Mouse (Mus musculus): ENCODE measurements around the gene Prickle1. TPM values are rescaled to one million over a fixed set of nuclear protein-coding genes. Genes with fewer than 3 reads are reported as not detected.

The Prickle1 gene
- 5.6 and 6.9 TPM in 2 replicates for polyA plus RNA-seq (2015; fragmentation: Nextera tagmentation; extraction: Ambion mirVana)

DNA sequence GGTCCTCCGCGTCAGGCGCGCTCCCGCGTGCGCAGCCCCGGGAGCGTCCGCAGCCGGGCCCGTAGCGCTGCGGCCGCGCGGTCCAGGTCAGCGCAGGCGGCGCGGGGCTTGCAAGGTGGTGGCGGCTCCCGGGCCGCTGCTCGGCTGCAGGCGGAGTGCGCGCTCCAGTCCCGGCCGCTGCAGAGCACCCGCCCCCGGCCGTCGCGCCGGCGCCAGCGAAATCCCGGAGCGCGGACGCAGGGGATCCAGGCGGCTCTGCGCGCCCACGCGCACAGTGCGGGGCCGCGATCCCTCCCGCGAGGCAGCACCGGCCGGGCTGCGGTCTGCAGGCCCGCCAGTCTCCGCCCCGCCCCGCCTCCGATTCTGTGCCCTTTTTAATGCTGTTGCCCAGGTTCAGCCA, at the start of gene Prickle1:
TSS of gene Prickle1 (minus strand) at position 146 of the 400 bp plus-strand sequence.
- Histone ChIP-seq H3K36me3 (ENCODE audit: poor library complexity, severe bottlenecking) (no peaks in the 10 kb centered on the region), H3K4me2 (peak within 1 kb of the TSS; percentile 98), H3K9me3 (replicated peaks) (no peaks in the 10 kb centered on the region), H3K27ac (peak within 1 kb of the TSS; percentile 57), H3K9ac (peak within 1 kb of the TSS; percentile 86), H3K27me3 (peaks cover 4% of the 10 kb centered on the region; the same call in 1 of the 2 replicates), H3K4me3 (peak within 1 kb of the TSS; percentile 76), H3K4me1 (peaks cover 21% of the 10 kb centered on the region; the same call in 1 of the 2 replicates)
- WGBS: under 1% methylated on average over 46 of the region's 60 CpGs
- ATAC-seq: peak; percentile 94

DNA sequence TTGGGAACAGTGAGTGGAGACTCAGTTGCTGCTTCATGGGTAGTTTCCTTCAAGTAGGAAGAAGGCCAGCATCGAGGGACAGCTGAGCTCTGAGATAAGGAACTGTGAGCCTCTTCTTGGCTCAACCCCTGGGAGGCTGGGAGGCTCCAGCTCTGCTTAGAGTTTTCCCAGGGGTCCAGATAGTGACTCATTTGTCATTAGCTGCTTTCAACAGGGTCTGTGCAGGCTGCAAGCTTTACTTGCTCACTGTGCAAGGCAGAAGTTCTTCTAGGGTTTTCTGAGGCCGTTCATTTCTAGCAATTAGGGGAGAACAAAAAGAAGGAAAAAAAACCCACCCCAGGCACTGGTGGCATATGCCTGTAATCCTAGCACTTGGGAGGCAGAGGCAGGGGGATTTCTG, 44.5 kb upstream of the Prickle1 start:
- Histone ChIP-seq H3K9me3 (replicated peaks) (peaks cover 12% of the 10 kb centered on the region; the same call in 1 of the 2 replicates), H3K4me3 (no peak overlapping the region), H3K27me3 (no peaks in the 10 kb centered on the region), H3K27ac (no peak overlapping the region), H3K9ac (no peak overlapping the region), H3K4me2 (no peak overlapping the region), H3K36me3 (ENCODE audit: poor library complexity, severe bottlenecking) (no peaks in the 10 kb centered on the region), H3K4me1 (0 out of 2 replicates have a peak, but pooled peaks cover 4% of the 10 kb centered on the region)
- no peak for ATAC-seq
- WGBS: 87% methylated on average over 2 of the region's 2 CpGs

DNA sequence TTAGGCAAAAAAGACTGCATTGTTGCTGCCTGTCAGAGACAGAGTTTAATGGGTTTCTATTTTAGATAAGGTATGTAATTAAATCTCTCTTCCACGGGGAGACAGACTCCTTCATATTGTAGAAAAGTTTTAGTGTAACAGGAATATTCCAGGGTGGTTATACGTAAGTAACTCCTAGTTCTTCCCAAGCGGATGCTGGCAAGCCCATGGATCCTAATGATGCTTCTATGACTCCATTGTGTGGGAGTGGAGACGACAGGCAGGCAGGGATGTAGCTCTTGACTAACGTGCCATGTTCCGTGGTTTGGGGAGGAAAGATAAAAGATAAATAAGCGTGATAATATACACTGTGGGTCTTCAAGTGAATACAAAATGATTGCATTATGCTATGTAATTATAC, 41.3 kb upstream of the Prickle1 start:
- ATAC-seq: no peak

DNA sequence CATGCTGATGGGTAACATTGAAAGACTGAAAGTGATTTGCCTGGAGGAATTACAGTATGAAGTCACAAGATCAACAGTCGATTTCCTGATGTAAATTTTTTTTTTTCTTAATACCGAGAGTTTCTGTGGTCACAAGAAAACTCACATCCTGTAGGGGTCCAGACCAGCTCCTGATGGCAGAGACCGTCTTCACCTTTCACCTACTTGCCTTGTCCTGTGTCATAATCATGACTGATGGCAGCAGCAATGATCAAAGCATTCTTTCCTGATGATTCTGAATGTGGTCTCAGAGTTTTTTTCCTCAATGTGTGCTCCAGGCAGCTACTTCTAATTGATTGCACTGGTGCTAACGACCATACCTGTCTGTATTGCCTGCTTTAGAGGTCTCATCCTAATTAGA, 39.9 kb upstream of the Prickle1 start:
- no peak overlapping the region for H3K4me2 ChIP-seq
- no peak overlapping the region for H3K27ac ChIP-seq
- H3K9me3 ChIP-seq (replicated peaks): peaks cover 12% of the 10 kb centered on the region; the same call in 1 of the 2 replicates
- H3K4me1 ChIP-seq: no peaks in the 10 kb centered on the region
- no peak for ATAC-seq
- H3K27me3 ChIP-seq: no peaks in the 10 kb centered on the region
- no peak overlapping the region for H3K9ac ChIP-seq
- WGBS: 51% methylated on average over 4 of the region's 4 CpGs
- no peak overlapping the region for H3K4me3 ChIP-seq
- H3K36me3 ChIP-seq (ENCODE audit: poor library complexity, severe bottlenecking): no peaks in the 10 kb centered on the region

More for the DNA sequence above, 41.3 kb upstream of the Prickle1 start:
- H3K9me3 ChIP-seq (replicated peaks): peaks cover 12% of the 10 kb centered on the region; the same call in 1 of the 2 replicates
- WGBS: 77% methylated on average over 7 of the region's 7 CpGs
- H3K27me3 ChIP-seq: no peaks in the 10 kb centered on the region
- H3K4me2 ChIP-seq: no peak overlapping the region
- no peaks in the 10 kb centered on the region for H3K36me3 ChIP-seq (ENCODE audit: poor library complexity, severe bottlenecking)
- no peak overlapping the region for H3K4me3 ChIP-seq
- no peak overlapping the region for H3K9ac ChIP-seq
- no peaks in the 10 kb centered on the region for H3K4me1 ChIP-seq
- no peak overlapping the region for H3K27ac ChIP-seq

DNA sequence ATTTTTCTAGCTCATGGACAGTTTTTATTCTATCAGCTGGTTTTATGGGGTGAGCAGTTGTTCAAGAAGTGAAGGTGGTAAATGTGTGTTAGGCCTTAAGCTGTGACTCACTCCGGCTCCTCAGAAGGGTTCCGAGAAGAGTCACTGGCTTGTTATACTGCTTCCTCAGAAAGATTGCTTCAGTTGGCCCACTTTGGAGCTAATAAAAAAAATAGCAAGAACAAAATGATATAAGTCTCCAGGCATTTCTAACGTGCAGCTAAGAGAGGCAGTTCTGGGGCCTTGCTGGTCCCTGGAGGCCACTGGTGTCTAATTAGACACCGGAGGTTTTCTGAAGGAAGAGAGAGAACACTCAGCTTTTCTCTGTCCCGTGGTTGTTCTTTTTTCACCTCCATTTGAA, 38.8 kb upstream of the Prickle1 start:
- H3K27ac ChIP-seq: no peak overlapping the region
- no peaks in the 10 kb centered on the region for H3K4me1 ChIP-seq
- no peak overlapping the region for H3K9ac ChIP-seq

DNA sequence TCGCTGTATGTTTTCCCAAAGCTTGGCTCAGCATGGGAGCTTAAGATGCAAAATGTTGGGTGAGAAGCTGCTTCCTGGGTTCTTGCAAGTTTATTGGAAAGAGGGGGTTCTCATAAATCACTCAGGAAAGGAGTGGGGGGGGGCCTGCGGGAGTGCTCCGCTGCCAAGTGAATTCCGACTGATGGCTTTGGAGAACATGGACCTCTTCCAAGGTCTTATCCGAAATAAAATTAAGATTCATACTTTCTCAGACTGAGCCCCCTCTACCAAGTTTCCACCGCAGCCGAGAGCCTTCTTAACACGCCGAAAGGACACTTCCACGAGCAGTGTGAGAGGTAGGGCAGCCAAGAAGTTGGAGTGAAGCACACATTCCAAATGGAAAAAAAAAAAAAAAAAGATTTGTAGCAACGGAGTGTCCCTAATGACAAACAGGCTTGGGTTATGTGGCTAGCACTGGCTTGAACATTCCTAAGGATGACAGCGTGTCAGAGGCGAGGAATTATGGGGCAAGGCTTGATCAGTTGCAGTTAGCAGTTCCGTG, 34.4 kb upstream of the Prickle1 start:
- WGBS: 91% methylated on average over 14 of the region's 14 CpGs
- H3K27me3 ChIP-seq: no peaks in the 10 kb centered on the region
- no peak overlapping the region for H3K27ac ChIP-seq
- no peak for ATAC-seq
- no peak overlapping the region for H3K4me3 ChIP-seq
- H3K9ac ChIP-seq: no peak overlapping the region
- no peaks in the 10 kb centered on the region for H3K36me3 ChIP-seq (ENCODE audit: poor library complexity, severe bottlenecking)
- H3K9me3 ChIP-seq (replicated peaks): no peaks in the 10 kb centered on the region
- H3K4me1 ChIP-seq: no peaks in the 10 kb centered on the region
- H3K4me2 ChIP-seq: no peak overlapping the region

More for the DNA sequence above, 38.8 kb upstream of the Prickle1 start:
- no peak for ATAC-seq
- Histone ChIP-seq H3K9me3 (replicated peaks) (peaks cover 10% of the 10 kb centered on the region; the same call in 1 of the 2 replicates), H3K36me3 (ENCODE audit: poor library complexity, severe bottlenecking) (no peaks in the 10 kb centered on the region), H3K4me2 (no peak overlapping the region), H3K27me3 (no peaks in the 10 kb centered on the region), H3K4me3 (no peak overlapping the region)
- WGBS: 79% methylated on average over 5 of the region's 5 CpGs

DNA sequence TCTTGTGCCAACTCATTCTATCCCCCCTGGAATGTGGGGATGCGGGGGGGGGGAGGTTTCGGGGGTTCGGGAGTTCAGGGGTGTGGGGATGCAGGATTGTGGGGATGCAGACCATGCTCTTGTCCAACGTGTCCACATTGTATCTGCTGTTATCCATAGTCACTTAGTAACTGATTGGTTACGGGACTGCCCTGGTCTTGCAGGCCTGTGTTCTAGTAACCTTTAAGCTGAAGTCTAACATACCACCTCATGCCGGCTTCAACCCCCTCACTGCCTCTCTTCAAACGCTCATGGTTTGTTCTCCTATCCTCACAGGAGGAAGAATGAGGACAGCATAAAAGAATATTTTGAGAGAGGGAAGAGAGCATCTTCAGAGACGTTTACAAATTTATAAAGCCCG, 33.5 kb upstream of the Prickle1 start:
- no peaks in the 10 kb centered on the region for H3K36me3 ChIP-seq (ENCODE audit: poor library complexity, severe bottlenecking)
- no peak overlapping the region for H3K4me3 ChIP-seq
- no peaks in the 10 kb centered on the region for H3K9me3 ChIP-seq (replicated peaks)
- no peak overlapping the region for H3K9ac ChIP-seq
- no peak overlapping the region for H3K27ac ChIP-seq
- H3K4me2 ChIP-seq: no peak overlapping the region
- WGBS: 92% methylated on average over 9 of the region's 9 CpGs
- H3K27me3 ChIP-seq: no peaks in the 10 kb centered on the region
- H3K4me1 ChIP-seq: no peaks in the 10 kb centered on the region
- no peak for ATAC-seq

DNA sequence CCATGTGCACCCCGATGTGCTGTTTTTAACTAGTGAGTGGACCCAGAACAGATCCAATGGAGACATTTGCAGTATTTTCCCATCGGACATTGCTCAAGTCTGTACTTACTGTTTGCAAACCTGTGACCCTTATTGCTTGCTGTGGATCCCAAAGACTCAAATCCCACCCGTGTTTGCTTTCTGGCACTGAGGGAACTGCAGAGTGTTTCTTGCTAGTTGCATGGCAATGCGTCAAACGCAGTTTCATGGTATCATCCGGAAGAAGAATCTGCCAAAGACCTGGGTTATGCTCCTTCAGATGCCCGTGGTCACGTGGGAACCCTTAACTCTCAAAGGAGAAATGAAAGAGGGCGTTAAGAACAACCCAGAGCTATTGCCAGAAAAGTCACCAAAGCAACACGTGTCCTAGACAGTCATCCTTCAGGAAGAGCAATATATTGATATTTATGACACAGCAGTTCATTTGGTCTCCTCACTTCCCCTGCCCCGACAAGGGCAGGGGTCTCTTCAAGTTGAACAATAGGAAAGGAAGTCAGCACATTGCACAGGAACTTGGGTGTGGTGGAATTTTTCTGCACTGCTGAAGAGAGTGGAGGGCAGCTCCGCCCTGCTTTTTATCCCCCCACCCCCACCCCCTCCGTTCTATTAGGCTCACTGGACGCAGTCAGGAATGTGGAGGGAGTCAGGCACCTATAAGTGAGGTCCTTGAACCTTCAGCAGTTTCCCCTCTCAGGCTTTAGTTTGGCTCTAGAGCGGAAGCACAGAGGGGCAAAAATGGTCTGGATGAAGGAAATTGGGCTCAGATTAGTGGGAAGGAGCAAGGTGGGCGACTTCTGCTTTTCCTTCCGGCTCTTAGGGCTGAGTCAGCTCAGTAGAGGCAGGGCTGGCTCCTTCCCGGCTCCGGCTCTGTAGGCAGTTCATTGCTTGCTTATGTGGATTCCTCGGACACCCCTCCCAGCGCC, 32.4 kb upstream of the Prickle1 start:
- WGBS: 85% methylated on average over 21 of the region's 21 CpGs
- no peaks in the 10 kb centered on the region for H3K36me3 ChIP-seq (ENCODE audit: poor library complexity, severe bottlenecking)
- H3K27me3 ChIP-seq: no peaks in the 10 kb centered on the region
- H3K9me3 ChIP-seq (replicated peaks): no peaks in the 10 kb centered on the region
- H3K9ac ChIP-seq: no peak overlapping the region
- no peak overlapping the region for H3K4me3 ChIP-seq
- no peaks in the 10 kb centered on the region for H3K4me1 ChIP-seq
- no peak overlapping the region for H3K27ac ChIP-seq
- H3K4me2 ChIP-seq: no peak overlapping the region
- no peak for ATAC-seq

DNA sequence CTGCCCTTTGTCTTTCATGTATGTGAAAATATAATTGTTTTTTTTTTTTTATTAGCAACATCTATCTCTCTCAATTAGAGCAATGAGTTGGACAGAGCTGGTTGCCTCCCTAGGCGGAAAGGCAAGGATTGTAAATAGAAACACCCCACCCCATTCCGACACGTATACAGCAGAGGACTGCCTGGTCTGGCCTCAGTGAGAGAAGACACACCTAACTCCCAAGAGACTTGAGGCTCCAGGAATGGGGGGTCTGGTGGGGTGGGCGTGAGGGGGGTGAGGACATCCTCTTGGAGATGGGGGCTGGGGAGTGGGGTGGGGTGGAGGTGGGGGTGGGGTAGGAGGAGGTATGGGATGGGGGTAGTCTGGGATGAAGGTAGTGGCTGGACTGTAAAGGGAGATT, 23.9 kb upstream of the Prickle1 start:
- Histone ChIP-seq H3K4me1 (no peaks in the 10 kb centered on the region), H3K4me2 (no peak overlapping the region), H3K27me3 (no peaks in the 10 kb centered on the region), H3K9ac (no peak overlapping the region), H3K27ac (no peak overlapping the region), H3K4me3 (no peak overlapping the region), H3K36me3 (ENCODE audit: poor library complexity, severe bottlenecking) (no peaks in the 10 kb centered on the region), H3K9me3 (replicated peaks) (peaks cover 6% of the 10 kb centered on the region; the same call in 1 of the 2 replicates)
- 76% methylated on average over 4 of the region's 4 CpGs for WGBS
- ATAC-seq: no peak

DNA sequence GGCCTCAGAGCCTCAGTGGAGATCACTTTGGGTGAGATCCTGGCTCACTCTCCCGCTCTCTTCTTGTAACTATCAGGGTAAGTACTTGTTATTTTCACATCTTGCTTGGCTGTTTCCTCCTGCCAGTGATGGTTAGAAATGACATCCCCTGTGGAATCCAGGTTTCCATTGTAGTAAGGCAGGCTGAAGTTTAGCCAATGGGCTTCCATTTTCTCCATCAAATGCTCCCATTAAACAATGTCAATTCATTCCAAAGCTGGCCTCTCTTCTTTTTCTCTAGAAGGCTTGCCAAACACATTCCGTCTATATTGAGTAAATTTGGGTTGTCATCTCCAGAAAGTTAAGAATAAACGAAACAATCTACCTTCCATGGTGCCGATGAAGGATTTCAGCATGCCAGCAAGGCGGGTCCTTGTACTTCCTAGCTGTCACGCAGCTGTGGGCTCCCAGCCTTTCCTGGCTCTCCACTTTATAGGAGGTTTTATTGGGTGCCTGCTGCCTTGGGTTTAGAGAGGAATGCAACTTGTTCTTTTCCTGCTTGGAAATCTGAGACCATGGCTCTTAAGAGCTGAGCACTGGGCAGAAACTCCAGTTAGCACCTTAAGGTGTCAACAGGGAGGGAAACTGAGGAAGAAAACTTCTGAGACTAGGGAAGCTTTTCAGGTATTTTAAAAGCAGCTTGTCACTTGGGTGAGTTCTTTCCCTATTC, 22.9 kb upstream of the Prickle1 start:
- Histone ChIP-seq H3K4me2 (no peak overlapping the region), H3K4me3 (no peak overlapping the region), H3K27ac (no peak overlapping the region), H3K9me3 (replicated peaks) (peaks cover 6% of the 10 kb centered on the region; the same call in 1 of the 2 replicates), H3K27me3 (no peaks in the 10 kb centered on the region), H3K9ac (no peak overlapping the region), H3K36me3 (ENCODE audit: poor library complexity, severe bottlenecking) (no peaks in the 10 kb centered on the region), H3K4me1 (no peaks in the 10 kb centered on the region)
- WGBS: 83% methylated on average over 6 of the region's 6 CpGs
- no peak for ATAC-seq

DNA sequence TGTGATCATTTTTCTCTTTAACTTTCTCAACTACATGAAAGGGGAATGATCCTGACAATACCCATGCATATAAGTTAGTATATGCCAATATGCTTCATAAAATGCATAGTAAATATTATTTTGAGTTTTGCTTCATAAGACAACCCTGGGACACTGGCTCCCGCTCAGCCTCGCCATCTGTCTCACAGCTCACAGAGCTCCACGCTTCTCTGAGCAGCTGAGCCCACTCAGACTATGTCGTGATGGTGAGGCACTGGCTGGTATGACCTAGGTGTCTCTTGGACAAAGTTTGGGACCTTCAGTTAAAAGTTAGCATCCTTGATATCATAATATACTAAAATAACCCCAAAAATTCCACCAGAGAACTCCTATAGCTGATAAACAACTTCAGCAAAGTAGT, 20.6 kb upstream of the Prickle1 start:
- H3K27ac ChIP-seq: no peak overlapping the region
- no peak for ATAC-seq
- H3K9ac ChIP-seq: no peak overlapping the region
- H3K4me3 ChIP-seq: no peak overlapping the region
- H3K4me1 ChIP-seq: no peaks in the 10 kb centered on the region
- H3K9me3 ChIP-seq (replicated peaks): peaks cover 6% of the 10 kb centered on the region; the same call in 1 of the 2 replicates
- WGBS: 95% methylated on average over 4 of the region's 4 CpGs
- no peaks in the 10 kb centered on the region for H3K27me3 ChIP-seq
- H3K36me3 ChIP-seq (ENCODE audit: poor library complexity, severe bottlenecking): no peaks in the 10 kb centered on the region
- no peak overlapping the region for H3K4me2 ChIP-seq

DNA sequence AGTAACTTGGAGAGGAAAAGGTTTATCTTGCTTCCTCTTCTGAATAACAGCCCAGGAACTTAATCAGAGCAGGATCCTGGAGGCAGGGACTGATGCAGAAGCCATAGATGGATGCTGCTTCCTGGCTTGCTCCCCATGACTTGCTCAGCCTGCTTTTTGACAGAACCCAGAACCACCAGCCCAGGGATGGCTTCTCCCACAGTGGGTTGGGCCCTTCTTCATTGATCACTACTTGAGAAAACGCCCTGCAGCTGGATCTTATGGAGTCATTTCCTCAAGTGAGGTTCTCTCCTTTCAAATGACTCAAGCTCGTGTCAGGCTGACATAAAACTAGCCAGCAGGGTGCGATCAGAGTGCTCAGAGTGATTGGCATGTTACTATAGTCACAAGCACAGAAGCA, 19.3 kb upstream of the Prickle1 start:
- no peaks in the 10 kb centered on the region for H3K4me1 ChIP-seq
- no peak overlapping the region for H3K27ac ChIP-seq
- H3K9me3 ChIP-seq (replicated peaks): peaks cover 6% of the 10 kb centered on the region; the same call in 1 of the 2 replicates
- H3K4me3 ChIP-seq: no peak overlapping the region
- H3K36me3 ChIP-seq (ENCODE audit: poor library complexity, severe bottlenecking): no peaks in the 10 kb centered on the region
- ATAC-seq: no peak
- WGBS: 71% methylated on average over 3 of the region's 3 CpGs
- H3K27me3 ChIP-seq: no peaks in the 10 kb centered on the region
- H3K4me2 ChIP-seq: no peak overlapping the region
- H3K9ac ChIP-seq: no peak overlapping the region

Data from forebrain, embryonic 13.5 days (tissue).